Mouse (Mus musculus) c-Kit-negative CD71-positive TER-119-positive erythroid progenitor cells, embryonic 14.5 days (primary cell): ENCODE results near the gene Slc35d2.

ENCODE experiments used
- DNase-seq: peaks from one replicate; pipeline ENCODE4 v3.0.0-alpha.2; 2013; ENCODE audit warnings: low read depth, low spot score

Gene Slc35d2

GRCm38 (mm10) chr13:64128858-64129615 is at the start of gene Slc35d2:
TSS of gene Slc35d2 (minus strand) at chr13:64129368.
- no peak for DNase-seq

GRCm38 (mm10) chr13:64178000-64178399 is 48.8 kb upstream of the Slc35d2 start:
- no peak for DNase-seq

- no peak for DNase-seq
These were observed 40.6 kb upstream of the Slc35d2 start for GRCm38 (mm10) chr13:64169746-64170145.

GRCm38 (mm10) chr13:64163147-64163715 is 34.1 kb upstream of the Slc35d2 start:
- DNase-seq: no peak

- no peak for DNase-seq
These were observed 33.5 kb upstream of the Slc35d2 start for GRCm38 (mm10) chr13:64162626-64163025.

- DNase-seq: no peak
These were observed 32.9 kb upstream of the Slc35d2 start for GRCm38 (mm10) chr13:64161916-64162611.

- peak; percentile 97 for DNase-seq
These were observed 32.4 kb upstream of the Slc35d2 start, which contains the start of gene Habp4 for GRCm38 (mm10) chr13:64161548-64161915. TSS of gene Habp4 (plus strand) at chr13:64161824.

GRCm38 (mm10) chr13:64156966-64157365 is 27.8 kb upstream of the Slc35d2 start:
- DNase-seq: no peak

GRCm38 (mm10) chr13:64155171-64155571 is 26.0 kb upstream of the Slc35d2 start:
- DNase-seq: no peak

- no peak for DNase-seq
These were observed 25.5 kb upstream of the Slc35d2 start for GRCm38 (mm10) chr13:64154651-64155050.

- DNase-seq: no peak
These were observed 24.6 kb upstream of the Slc35d2 start for GRCm38 (mm10) chr13:64153751-64154267.

GRCm38 (mm10) chr13:64153083-64153682 is 24.0 kb upstream of the Slc35d2 start, which contains the start of gene Zfp367:
TSS of gene Zfp367 (minus strand) at chr13:64153202.
- peak; percentile 93 for DNase-seq

GRCm38 (mm10) chr13:64152671-64153082 is 23.5 kb upstream of the Slc35d2 start:
- no peak for DNase-seq

GRCm38 (mm10) chr13:64152241-64152669 is 23.1 kb upstream of the Slc35d2 start:
- peak; percentile 77 for DNase-seq

- no peak for DNase-seq
These were observed 21.0 kb upstream of the Slc35d2 start for GRCm38 (mm10) chr13:64150121-64150520.

- no peak for DNase-seq
These were observed 628 bp upstream of the Slc35d2 start for GRCm38 (mm10) chr13:64129616-64130375.

GRCm38 (mm10) chr13:64126316-64126715 is 2.9 kb downstream of the Slc35d2 start:
- DNase-seq: no peak

- DNase-seq: no peak
These were observed 4.3 kb downstream of the Slc35d2 start for GRCm38 (mm10) chr13:64124886-64125285.

GRCm38 (mm10) chr13:64123491-64124188 is 5.5 kb downstream of the Slc35d2 start:
- no peak for DNase-seq

GRCm38 (mm10) chr13:64120760-64121159 is 8.4 kb downstream of the Slc35d2 start:
- no peak for DNase-seq
